15 mouse cellular contexts compared by ENCODE assay signal in genomic region chr10:42692794-42693193, GRCm38 (mm10).
"Had no signal": no experiment of that assay in that cellular context is flagged by ENCODE, and none has a peak within 500 bp of the region (broad histone marks: within the 10 kb centered on the region; RNA-seq: fewer than 3 reads in every experiment).

No protein-coding gene starts in this region.

- H3K27me3 ChIP-seq: neural tube, embryonic 15.5 days; stomach, embryonic 15.5 days had no signal

- H3K9me3 ChIP-seq: neural tube, embryonic 15.5 days; stomach, embryonic 15.5 days had no signal

- H3K4me2 ChIP-seq: neural tube, embryonic 15.5 days; stomach, embryonic 15.5 days had no signal

- H3K9ac ChIP-seq: neural tube, embryonic 15.5 days; stomach, embryonic 15.5 days had no signal

- H3K36me3 ChIP-seq: neural tube, embryonic 15.5 days; stomach, embryonic 15.5 days had no signal

- H3K4me1 ChIP-seq: stomach, embryonic 15.5 days had no signal

- H3K4me3 ChIP-seq: neural tube, embryonic 15.5 days; stomach, embryonic 15.5 days had no signal

- DNase-seq: retina, postnatal 1 day; right cerebral cortex, adult 18-20 months; right cerebral cortex, postnatal 14 days; right cerebral cortex, postnatal 25 days; right cerebral cortex, postnatal 4 days; spleen, adult 18-20 months; thymus, adult 18-20 months; thymus, adult 2 months; thymus, postnatal 14 days; thymus, postnatal 25 days; thymus, postnatal 36 days; thymus, postnatal 4 days had no signal

- H3K27ac ChIP-seq: neural tube, embryonic 15.5 days; stomach, embryonic 15.5 days; stomach, postnatal 0 days had no signal
